Mouse (Mus musculus): Measurements from ENCODE around the gene Cul9. TPM values are rescaled to one million over a fixed set of nuclear protein-coding genes. Genes with fewer than 3 reads are reported as not detected.

The Cul9 gene
- 11.1 and 14.9 TPM in 2 replicates for polyA plus RNA-seq (2011; ENCODE audit: insufficient read depth, insufficient read length, low replicate concordance, missing spikeins)

GRCm38 (mm10) chr17:46545813-46546564, at the start of gene Cul9:
TSS of gene Cul9 (minus strand) at chr17:46546388.
- 2% methylated on average over 49 of the region's 49 CpGs for whole genome bisulfite sequencing
- Histone ChIP-seq H3K27ac (ENCODE audit: control insufficient read depth, insufficient read depth, low read depth, low read length, poor library complexity) (no peak within 1 kb of the TSS), H3K4me3 (replicated peaks; ENCODE audit: control insufficient read depth, low read depth, low read length) (peak within 1 kb of the TSS; percentile 62), H3K4me1 (ENCODE audit: control insufficient read depth, insufficient read depth, low read length) (no peaks in the 10 kb centered on the region)
- TF ChIP-seq CTCF (IDR thresholded peaks at IDR 0.05; ENCODE audit: control insufficient read depth, insufficient read depth, low read length) (no peak), POLR2A (IDR thresholded peaks at IDR 0.05; ENCODE audit: borderline replicate concordance, control insufficient read depth, low read depth, low read length) (peak; percentile 21; the same call in 1 of the 2 replicates)

GRCm38 (mm10) chr17:46595336-46595735, 49.1 kb upstream of the Cul9 start:
- Histone ChIP-seq H3K27ac (ENCODE audit: control insufficient read depth, insufficient read depth, low read depth, low read length, poor library complexity) (no peak overlapping the region), H3K4me3 (replicated peaks; ENCODE audit: control insufficient read depth, low read depth, low read length) (no peak overlapping the region), H3K4me1 (ENCODE audit: control insufficient read depth, insufficient read depth, low read length) (no peaks in the 10 kb centered on the region)
- WGBS = 87% methylated on average over 6 of the region's 6 CpGs
- TF ChIP-seq CTCF (IDR thresholded peaks at IDR 0.05; ENCODE audit: control insufficient read depth, insufficient read depth, low read length) (no peak), POLR2A (IDR thresholded peaks at IDR 0.05; ENCODE audit: borderline replicate concordance, control insufficient read depth, low read depth, low read length) (no peak)

- Histone ChIP-seq H3K27ac (ENCODE audit: control insufficient read depth, insufficient read depth, low read depth, low read length, poor library complexity) (no peak overlapping the region), H3K4me3 (replicated peaks; ENCODE audit: control insufficient read depth, low read depth, low read length) (no peak overlapping the region), H3K4me1 (ENCODE audit: control insufficient read depth, insufficient read depth, low read length) (no peaks in the 10 kb centered on the region)
- TF ChIP-seq CTCF (IDR thresholded peaks at IDR 0.05; ENCODE audit: control insufficient read depth, insufficient read depth, low read length) (no peak), POLR2A (IDR thresholded peaks at IDR 0.05; ENCODE audit: borderline replicate concordance, control insufficient read depth, low read depth, low read length) (no peak)
- WGBS = 85% methylated on average over 9 of the region's 9 CpGs
Measured at GRCm38 (mm10) chr17:46594606-46595005, 48.4 kb upstream of the Cul9 start.

- TF ChIP-seq POLR2A (IDR thresholded peaks at IDR 0.05; ENCODE audit: borderline replicate concordance, control insufficient read depth, low read depth, low read length) (no peak), CTCF (IDR thresholded peaks at IDR 0.05; ENCODE audit: control insufficient read depth, insufficient read depth, low read length) (no peak)
- WGBS = 88% methylated on average over 4 of the region's 4 CpGs
- Histone ChIP-seq H3K4me3 (replicated peaks; ENCODE audit: control insufficient read depth, low read depth, low read length) (no peak overlapping the region), H3K4me1 (ENCODE audit: control insufficient read depth, insufficient read depth, low read length) (no peaks in the 10 kb centered on the region), H3K27ac (ENCODE audit: control insufficient read depth, insufficient read depth, low read depth, low read length, poor library complexity) (no peak overlapping the region)
Measured at GRCm38 (mm10) chr17:46593124-46593523, 46.9 kb upstream of the Cul9 start.

GRCm38 (mm10) chr17:46591406-46591805, 45.2 kb upstream of the Cul9 start:
- Histone ChIP-seq H3K27ac (ENCODE audit: control insufficient read depth, insufficient read depth, low read depth, low read length, poor library complexity) (no peak overlapping the region), H3K4me3 (replicated peaks; ENCODE audit: control insufficient read depth, low read depth, low read length) (no peak overlapping the region), H3K4me1 (ENCODE audit: control insufficient read depth, insufficient read depth, low read length) (peaks cover 7% of the 10 kb centered on the region)
- WGBS = 90% methylated on average over 19 of the region's 19 CpGs
- TF ChIP-seq CTCF (IDR thresholded peaks at IDR 0.05; ENCODE audit: control insufficient read depth, insufficient read depth, low read length) (no peak), POLR2A (IDR thresholded peaks at IDR 0.05; ENCODE audit: borderline replicate concordance, control insufficient read depth, low read depth, low read length) (no peak)

GRCm38 (mm10) chr17:46590439-46590838, 44.3 kb upstream of the Cul9 start:
- WGBS = 87% methylated on average over 7 of the region's 7 CpGs
- Histone ChIP-seq H3K4me1 (ENCODE audit: control insufficient read depth, insufficient read depth, low read length) (peaks cover 10% of the 10 kb centered on the region), H3K27ac (ENCODE audit: control insufficient read depth, insufficient read depth, low read depth, low read length, poor library complexity) (no peak overlapping the region), H3K4me3 (replicated peaks; ENCODE audit: control insufficient read depth, low read depth, low read length) (no peak overlapping the region)
- TF ChIP-seq POLR2A (IDR thresholded peaks at IDR 0.05; ENCODE audit: borderline replicate concordance, control insufficient read depth, low read depth, low read length) = no peak
- no peak for TF ChIP-seq CTCF (IDR thresholded peaks at IDR 0.05; ENCODE audit: control insufficient read depth, insufficient read depth, low read length)

- whole genome bisulfite sequencing = 89% methylated on average over 16 of the region's 16 CpGs
- Histone ChIP-seq H3K4me3 (replicated peaks; ENCODE audit: control insufficient read depth, low read depth, low read length) (no peak overlapping the region), H3K4me1 (ENCODE audit: control insufficient read depth, insufficient read depth, low read length) (peaks cover 10% of the 10 kb centered on the region), H3K27ac (ENCODE audit: control insufficient read depth, insufficient read depth, low read depth, low read length, poor library complexity) (no peak overlapping the region)
- TF ChIP-seq CTCF (IDR thresholded peaks at IDR 0.05; ENCODE audit: control insufficient read depth, insufficient read depth, low read length) = no peak
- TF ChIP-seq POLR2A (IDR thresholded peaks at IDR 0.05; ENCODE audit: borderline replicate concordance, control insufficient read depth, low read depth, low read length) = no peak
Measured at GRCm38 (mm10) chr17:46589635-46590314, 43.6 kb upstream of the Cul9 start.

GRCm38 (mm10) chr17:46588913-46589312, 42.7 kb upstream of the Cul9 start:
- 76% methylated on average over 6 of the region's 6 CpGs for WGBS
- Histone ChIP-seq H3K4me1 (ENCODE audit: control insufficient read depth, insufficient read depth, low read length) (peaks cover 10% of the 10 kb centered on the region), H3K27ac (ENCODE audit: control insufficient read depth, insufficient read depth, low read depth, low read length, poor library complexity) (no peak overlapping the region), H3K4me3 (replicated peaks; ENCODE audit: control insufficient read depth, low read depth, low read length) (no peak overlapping the region)
- TF ChIP-seq CTCF (IDR thresholded peaks at IDR 0.05; ENCODE audit: control insufficient read depth, insufficient read depth, low read length) = no peak

Data from bone marrow, adult 2 months (tissue).